9 mouse cellular contexts compared by ENCODE assay signal in genomic region chr2:159732413-159732812, GRCm38 (mm10).
DNase-seq lines count a peak whose midpoint lies in the region; ATAC-seq and TF ChIP-seq lines count a peak whose summit lies in the region.
"Had no signal": no experiment of that assay in that cellular context is flagged by ENCODE, and none has a peak within 500 bp of the region (broad histone marks: within the 10 kb centered on the region; RNA-seq: fewer than 3 reads in every experiment).

No protein-coding gene starts in this region.

- no peak overlapping the region for H3K9ac ChIP-seq in intestine, embryonic 15.5 days
- no peak overlapping the region for H3K9ac ChIP-seq in lung, postnatal 0 days (replicated peaks; ENCODE audit: low read depth)
- H3K9ac ChIP-seq: liver, embryonic 15.5 days had no signal

- TF ChIP-seq EP300 in lung, postnatal 0 days (IDR thresholded peaks at IDR 0.05): peak; percentile 81

- 8% methylated on average over 3 of the region's 3 CpGs for WGBS in intestine, embryonic 15.5 days
- WGBS in lung, postnatal 0 days: 11% methylated on average over 3 of the region's 3 CpGs

- no peak for TF ChIP-seq CTCF in lung, postnatal 0 days (IDR thresholded peaks at IDR 0.05)

- DNase-seq in heart, adult 11 months: peak; percentile 92
- DNase-seq in heart, adult 8-10 months (ENCODE audit: low spot score): no peak
- peak; percentile 2 for DNase-seq in brain, adult 2 months (ENCODE audit: low read depth, low spot score)
- DNase-seq in lung, postnatal 0 days (ENCODE audit: low spot score): peak; percentile 91
- no peak for DNase-seq in layer of hippocampus, postnatal 14 days (ENCODE audit: low spot score in 2 of 2)
- DNase-seq in cerebellum, adult 9-11 months: no peak
- DNase-seq in left cerebral cortex, postnatal 36 days (ENCODE audit: low spot score in 2 of 2): no peak

- intact Hi-C loops in left cerebral cortex, postnatal 36 days (cut with DNase I): no loop called here

- no peaks in the 10 kb centered on the region for H3K9me3 ChIP-seq in intestine, embryonic 15.5 days
- H3K9me3 ChIP-seq in lung, postnatal 0 days (ENCODE audit: low read length): no peaks in the 10 kb centered on the region
- H3K9me3 ChIP-seq: liver, embryonic 15.5 days had no signal

- H3K27ac ChIP-seq in intestine, embryonic 15.5 days: 0 out of 2 replicates have a peak overlapping the region, but pooled peaks have one; percentile 23
- peak overlapping the region; percentile 57 for H3K27ac ChIP-seq in lung, postnatal 0 days (ENCODE audit: low read length)
- H3K27ac ChIP-seq: liver, embryonic 15.5 days had no signal

- ATAC-seq in intestine, embryonic 15.5 days: peak; percentile 67; the same call in 1 of the 2 replicates
- peak; percentile 95 for ATAC-seq in lung, postnatal 0 days

- H3K4me1 ChIP-seq in intestine, embryonic 15.5 days (replicated peaks): 0 out of 2 replicates have a peak, but pooled peaks cover 5% of the 10 kb centered on the region
- H3K4me1 ChIP-seq in lung, postnatal 0 days (ENCODE audit: insufficient read depth, low read depth, low read length): peaks cover 3% of the 10 kb centered on the region; the same call in 1 of the 2 replicates
- H3K4me1 ChIP-seq: liver, embryonic 15.5 days had no signal

- H3K27me3 ChIP-seq in intestine, embryonic 15.5 days (replicated peaks): no peaks in the 10 kb centered on the region
- H3K27me3 ChIP-seq in lung, postnatal 0 days (replicated peaks; ENCODE audit: insufficient read depth, low read length): no peaks in the 10 kb centered on the region
- H3K27me3 ChIP-seq: liver, embryonic 15.5 days had no signal

- no peak overlapping the region for H3K4me3 ChIP-seq in intestine, embryonic 15.5 days (replicated peaks)
- H3K4me3 ChIP-seq in lung, postnatal 0 days (ENCODE audit: low read depth, low read length): no peak overlapping the region
- H3K4me3 ChIP-seq: liver, embryonic 15.5 days had no signal

- H3K36me3 ChIP-seq in intestine, embryonic 15.5 days: no peaks in the 10 kb centered on the region
- H3K36me3 ChIP-seq in lung, postnatal 0 days (ENCODE audit: insufficient read depth, low read length): no peaks in the 10 kb centered on the region
- H3K36me3 ChIP-seq: liver, embryonic 15.5 days had no signal

- H3K4me2 ChIP-seq in intestine, embryonic 15.5 days (replicated peaks): no peak overlapping the region
- no peak overlapping the region for H3K4me2 ChIP-seq in lung, postnatal 0 days (replicated peaks; ENCODE audit: low read depth, low read length)
- H3K4me2 ChIP-seq: liver, embryonic 15.5 days had no signal

Comparison
In these comparisons a context has a peak if more than half of its experiments do, and no peak if none do; other contexts are left out.
1. DNase-seq: peak in heart, adult 11 months (single experiment), brain, adult 2 months (single experiment) and lung, postnatal 0 days (single experiment); none in heart, adult 8-10 months (single experiment), layer of hippocampus, postnatal 14 days (0 of 2), cerebellum, adult 9-11 months (single experiment) and left cerebral cortex, postnatal 36 days (0 of 2).